Mouse (Mus musculus) liver, adult 2 months (tissue): ENCODE results near the gene Gm9833. TPM values are rescaled to one million over a fixed set of nuclear protein-coding genes. Genes with fewer than 3 reads are reported as not detected.

Source experiments
- DNase-seq: peaks from one replicate; pipeline ENCODE4 v3.0.0-alpha.2; 2011; ENCODE audit warnings: low read depth, low spot score; ENCODE audit errors: extremely low read depth
- H3K27ac ChIP-seq: fragments of 200-500 bp; replicated peaks from 2 replicates; pipeline ENCODE4 v1.5.1; 2012; ENCODE audit warnings: low read depth, mild to moderate bottlenecking, control low read depth, inconsistent platforms, low read length; ENCODE audit not compliant: insufficient read depth
- H3K27me3 ChIP-seq: fragments of 200-500 bp; 2 replicates; pipeline ENCODE4 v1.6.1; 2012; ENCODE audit warnings: mild to moderate bottlenecking, moderate library complexity, low read length, inconsistent platforms; ENCODE audit not compliant: control insufficient read depth, insufficient read depth
- H3K36me3 ChIP-seq: fragments of 200-500 bp; 2 replicates; pipeline ENCODE4 v1.6.1; 2012; ENCODE audit warnings: low read length, inconsistent platforms; ENCODE audit not compliant: control insufficient read depth, insufficient read depth
- H3K4me1 ChIP-seq: fragments of 200-500 bp; 2 replicates; pipeline ENCODE4 v1.6.1; 2011; ENCODE audit warnings: low read length; ENCODE audit not compliant: control insufficient read depth, insufficient read depth
- H3K4me3 ChIP-seq: fragments of 200-500 bp; 2 replicates; pipeline ENCODE4 v1.5.1; 2011; ENCODE audit warnings: low read depth, mild to moderate bottlenecking, control low read depth, low read length, moderate library complexity; ENCODE audit not compliant: insufficient read depth
- H3K79me2 ChIP-seq: fragments of 200-500 bp; 2 replicates; pipeline ENCODE4 v1.6.1; 2012; ENCODE audit warnings: inconsistent platforms, mild to moderate bottlenecking, low read length, moderate library complexity; ENCODE audit not compliant: control insufficient read depth, insufficient read depth
- H3K9ac ChIP-seq: fragments of 200-500 bp; 2 replicates; pipeline ENCODE4 v1.6.1; 2012; ENCODE audit warnings: low read depth, mild to moderate bottlenecking, control low read depth, inconsistent platforms, low read length
- CTCF ChIP-seq: fragments of 200-500 bp; IDR thresholded peaks from 2 replicates; pipeline ENCODE4 v1.5.1; 2011; ENCODE audit warnings: low read depth, low read length, control low read depth
- POLR2A ChIP-seq: fragments of 200-500 bp; IDR thresholded peaks from 2 replicates; pipeline ENCODE4 v1.6.1; 2011; ENCODE audit warnings: low read length, control low read depth; ENCODE audit not compliant: insufficient read depth; ENCODE audit errors: extremely low read depth
- WGBS: fragments of 180-500 bp; shearing (Covaris S2); methylation state at CpG from one replicate; pipeline ENCODE4 v1.1.7; 2018; 5-methylcytosine and 5-hydroxymethylcytosine counted together
- polyA plus RNA-seq: library from polyadenylated mRNA; depleted of rRNA; stranded (reverse); fragments of >200 nt; gene quantifications from 2 replicates; pipeline ENCODE4 v1.2.3, GENCODE M21; 2012
- total RNA-seq: library from RNA; depleted of rRNA; stranded (reverse); fragments of >200 nt; gene quantifications from 2 replicates; pipeline ENCODE4 v1.2.3, GENCODE M21; 2014

The Gm9833 gene
- total and polyA plus RNA-seq, 2 experiments = 0.46 TPM; not detected in 1

DNA sequence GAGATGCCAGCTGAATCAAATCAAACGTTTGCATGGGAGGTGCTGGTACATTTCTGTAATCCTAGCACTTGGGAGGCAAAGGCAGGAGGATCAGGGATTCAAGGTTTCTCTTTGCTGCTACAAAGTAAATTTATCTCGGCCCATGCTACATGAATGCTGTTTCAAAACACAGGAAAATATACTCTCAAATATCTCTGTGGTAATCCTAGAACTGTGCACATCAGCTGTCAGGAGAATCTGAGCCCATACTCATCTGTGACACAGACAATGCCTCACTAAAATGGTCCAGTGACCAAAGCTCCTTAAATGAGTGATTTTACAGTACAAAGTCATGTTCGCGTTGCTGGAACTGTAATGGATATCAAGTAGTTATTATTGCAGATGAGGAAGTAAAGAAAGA, 24.3 kb downstream of the Gm9833 start:
- no peaks in the 10 kb centered on the region for H3K27me3 ChIP-seq
- TF ChIP-seq CTCF = no peak
- no peak overlapping the region for H3K4me3 ChIP-seq
- no peak overlapping the region for H3K27ac ChIP-seq
- DNase-seq = no peak
- H3K9ac ChIP-seq = no peak overlapping the region
- H3K4me1 ChIP-seq = no peaks in the 10 kb centered on the region
- 82% methylated on average over 4 of the region's 4 CpGs for WGBS
- H3K36me3 ChIP-seq = no peaks in the 10 kb centered on the region
- H3K79me2 ChIP-seq = no peaks in the 10 kb centered on the region

- WGBS = 87% methylated on average over 2 of the region's 2 CpGs
- TF ChIP-seq CTCF = no peak
- TF ChIP-seq POLR2A = no peak
Observed at GRCm38 (mm10) chr3:10112660-10113059, 24.8 kb downstream of the Gm9833 start.

DNA sequence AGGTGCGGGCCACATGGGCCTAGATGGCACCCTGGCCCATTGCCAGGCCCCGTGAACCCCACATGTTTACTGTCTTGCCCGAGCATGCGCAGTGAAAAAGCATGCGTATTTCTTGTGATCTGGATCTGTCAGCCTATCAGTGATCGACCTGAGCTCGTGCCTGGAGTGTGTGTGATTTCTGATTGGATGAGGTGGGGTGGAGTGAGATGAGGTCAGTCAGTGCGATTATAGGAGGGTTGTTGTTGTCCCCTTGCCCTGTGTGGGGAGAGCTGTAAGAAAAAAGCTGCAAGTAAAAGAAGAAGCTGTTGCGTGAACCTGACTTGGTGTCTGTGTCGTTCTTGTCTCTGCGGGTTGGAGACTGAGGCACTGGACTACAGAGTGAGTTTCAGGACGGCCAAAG, 28.6 kb downstream of the Gm9833 start:
- Histone ChIP-seq H3K27ac (no peak overlapping the region), H3K27me3 (no peaks in the 10 kb centered on the region), H3K4me3 (no peak overlapping the region), H3K9ac (no peak overlapping the region), H3K4me1 (no peaks in the 10 kb centered on the region), H3K36me3 (no peaks in the 10 kb centered on the region), H3K79me2 (no peaks in the 10 kb centered on the region)
- no peak for DNase-seq
- TF ChIP-seq CTCF (no peak), POLR2A (no peak)
- WGBS = 96% methylated on average over 12 of the region's 12 CpGs

More at GRCm38 (mm10) chr3:10112660-10113059, 24.8 kb downstream of the Gm9833 start:
- Histone ChIP-seq H3K4me3 (no peak overlapping the region), H3K27ac (no peak overlapping the region), H3K4me1 (no peaks in the 10 kb centered on the region), H3K79me2 (no peaks in the 10 kb centered on the region), H3K27me3 (no peaks in the 10 kb centered on the region), H3K36me3 (no peaks in the 10 kb centered on the region), H3K9ac (no peak overlapping the region)
- no peak for DNase-seq

DNA sequence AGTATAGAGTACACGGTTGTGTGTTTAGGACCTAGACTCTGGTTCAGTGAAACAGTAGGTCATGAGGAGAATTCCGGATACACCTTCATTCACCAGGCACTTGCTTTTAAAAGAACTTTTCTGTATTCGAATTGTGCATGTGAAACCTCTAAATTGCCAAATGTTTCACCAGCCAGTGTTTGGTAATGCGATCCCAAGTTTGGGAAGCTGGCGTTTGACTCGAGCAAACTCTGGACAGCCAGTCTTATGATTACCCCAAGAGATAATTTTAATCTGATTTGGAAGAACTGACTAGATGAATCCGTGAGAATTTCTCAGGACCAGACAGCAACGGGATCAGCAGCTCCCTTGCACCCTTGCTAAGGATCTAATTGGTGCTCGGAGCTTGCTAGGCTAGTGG, 33.3 kb downstream of the Gm9833 start:
- Histone ChIP-seq H3K79me2 (no peaks in the 10 kb centered on the region), H3K4me1 (peaks cover 3% of the 10 kb centered on the region; the same call in 1 of the 2 replicates), H3K9ac (no peak overlapping the region), H3K4me3 (no peak overlapping the region), H3K27ac (no peak overlapping the region), H3K36me3 (no peaks in the 10 kb centered on the region), H3K27me3 (no peaks in the 10 kb centered on the region)
- DNase-seq = no peak
- TF ChIP-seq CTCF (no peak), POLR2A (no peak)
- 91% methylated on average over 9 of the region's 9 CpGs for WGBS

DNA sequence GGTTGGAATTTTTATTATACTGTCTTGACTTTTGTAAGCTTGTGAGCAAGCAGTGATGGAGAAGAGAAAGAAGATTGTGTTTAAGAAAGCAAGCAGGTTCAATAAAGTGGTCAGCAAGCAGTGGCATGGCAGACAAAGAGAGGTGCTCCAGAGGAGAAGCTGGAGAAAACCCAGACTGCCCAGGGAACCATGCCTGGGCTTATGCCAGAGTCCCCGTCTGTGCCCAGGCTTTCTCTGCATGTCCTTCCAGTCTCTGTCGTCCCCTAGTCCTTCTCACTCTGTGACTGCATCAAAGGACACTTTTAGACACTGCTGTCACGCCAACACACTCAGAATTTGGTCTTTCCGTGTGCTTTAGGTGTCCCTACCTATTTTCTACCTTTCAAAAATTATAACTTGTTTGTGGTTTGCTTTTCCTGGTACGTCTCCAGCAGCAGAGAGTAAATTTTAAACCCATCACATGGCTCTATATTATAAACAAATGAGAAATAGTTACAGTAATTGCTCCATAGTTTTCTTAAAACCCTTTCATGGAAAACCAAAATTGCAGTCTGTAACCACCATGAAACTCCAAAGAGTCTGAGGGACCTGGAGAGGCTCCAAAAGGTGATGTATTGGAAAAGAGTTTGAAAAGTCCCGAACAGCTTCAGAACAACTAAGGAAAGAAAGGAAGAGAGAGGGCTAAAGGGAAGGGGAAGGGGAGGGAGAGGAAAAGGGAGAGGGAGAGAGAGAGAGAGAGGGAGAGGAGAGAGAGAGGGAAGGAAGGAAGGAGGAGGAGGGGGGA, 34.2 kb downstream of the Gm9833 start:
- H3K79me2 ChIP-seq = no peaks in the 10 kb centered on the region
- H3K36me3 ChIP-seq = no peaks in the 10 kb centered on the region
- WGBS = 80% methylated on average over 6 of the region's 6 CpGs
- H3K4me1 ChIP-seq = peaks cover 9% of the 10 kb centered on the region; the same call in 1 of the 2 replicates
- H3K27ac ChIP-seq = no peak overlapping the region
- TF ChIP-seq CTCF (no peak), POLR2A (no peak)
- DNase-seq = no peak
- no peak overlapping the region for H3K9ac ChIP-seq
- H3K27me3 ChIP-seq = no peaks in the 10 kb centered on the region
- H3K4me3 ChIP-seq = no peak overlapping the region

- TF ChIP-seq POLR2A = no peak
- TF ChIP-seq CTCF = no peak
- Histone ChIP-seq H3K4me1 (peaks cover 17% of the 10 kb centered on the region; the same call in 1 of the 2 replicates), H3K79me2 (no peaks in the 10 kb centered on the region), H3K4me3 (no peak overlapping the region), H3K9ac (no peak overlapping the region), H3K27me3 (no peaks in the 10 kb centered on the region), H3K36me3 (no peaks in the 10 kb centered on the region), H3K27ac (peak overlapping the region; percentile 74)
- WGBS = 21% methylated on average over 1 of the region's 1 CpGs
- DNase-seq = peak; percentile 91
Observed at GRCm38 (mm10) chr3:10123615-10124014, 35.7 kb downstream of the Gm9833 start.
